Mouse (Mus musculus): ENCODE measurements around the gene Lrp2.
"Not testable (repeated sequence)": the region's sequence is repeated elsewhere in the genome, so short reads cannot be mapped to it uniquely, and the experiment has no call there.

The Lrp2 gene

DNA sequence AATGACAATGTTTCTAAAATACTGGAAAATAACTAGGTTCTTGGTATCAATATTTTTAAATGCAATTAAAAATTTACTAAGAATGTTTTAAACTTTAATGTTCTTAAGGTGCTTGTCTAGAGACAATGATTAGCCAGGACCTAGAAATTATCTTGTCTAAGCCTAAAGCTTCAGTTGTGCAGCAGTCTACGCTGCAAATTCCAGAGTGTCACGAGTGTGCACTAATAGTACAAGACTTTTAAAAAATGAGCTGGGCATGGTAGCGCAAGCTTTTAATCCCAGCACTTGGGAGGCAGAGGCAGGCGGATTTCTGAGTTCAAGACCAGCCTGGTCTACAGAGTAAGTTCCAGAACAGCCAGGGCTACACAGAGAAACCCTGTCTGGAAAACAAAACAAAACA lies 3.8 kb downstream of the Lrp2 start:
- not testable (repeated sequence) for DNase-seq

DNA sequence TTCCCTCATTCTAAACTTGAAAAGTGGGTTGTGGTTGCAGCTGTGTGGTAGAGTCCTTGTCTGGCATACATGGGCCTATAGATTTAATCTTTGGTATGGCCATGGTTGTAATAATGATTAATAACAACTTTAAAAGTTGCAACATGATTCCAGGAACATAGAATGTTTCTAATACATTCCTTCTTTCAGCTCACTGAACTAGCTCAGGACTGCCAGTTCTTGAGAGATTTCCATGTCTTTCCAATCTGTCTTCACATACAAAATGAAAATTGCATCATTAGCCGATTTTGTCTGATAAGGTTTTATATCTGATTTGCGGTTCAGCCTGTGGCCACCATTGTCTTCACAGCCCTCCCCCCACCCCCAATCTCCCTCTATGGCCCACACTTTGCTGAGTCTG lies 5.8 kb downstream of the Lrp2 start:
- DNase-seq, result no peak

DNA sequence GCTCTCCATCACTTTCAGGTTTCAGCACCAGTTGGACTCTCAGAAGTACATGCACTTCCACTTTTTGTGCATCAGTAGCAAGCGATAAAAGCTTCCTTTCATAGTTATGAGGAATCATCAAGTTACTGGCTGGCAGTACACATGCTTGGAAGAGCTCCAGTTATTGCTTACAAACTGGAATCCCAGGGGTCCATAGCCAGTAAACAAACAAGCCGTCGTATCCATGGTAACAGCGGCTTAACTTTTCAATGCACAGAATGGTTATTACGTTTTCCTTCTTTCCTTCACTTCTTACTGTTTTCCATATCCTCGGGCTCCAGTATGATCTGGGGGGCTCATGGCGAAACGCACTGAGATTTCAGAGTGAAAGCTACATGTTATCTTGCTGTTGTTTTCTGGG lies 7.7 kb downstream of the Lrp2 start:
- DNase-seq, result no peak

DNA sequence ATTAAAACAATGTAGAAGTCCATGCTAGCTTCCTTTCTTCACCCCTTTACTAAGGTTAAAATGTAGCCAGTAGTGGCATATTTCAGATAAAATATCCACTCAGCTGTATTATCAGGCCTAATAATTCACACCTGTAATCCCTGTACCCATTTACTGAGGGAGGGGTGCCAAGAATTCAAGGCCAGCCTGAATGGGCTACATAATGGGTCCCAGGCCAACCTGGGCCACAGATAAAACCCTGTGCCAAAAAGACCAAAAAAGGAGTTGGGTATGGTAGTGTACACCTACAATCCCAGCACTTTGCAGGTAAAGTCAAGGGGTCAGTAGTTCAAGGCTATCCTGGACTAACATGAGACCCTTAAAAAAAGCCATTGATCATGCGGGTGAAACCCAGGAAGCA lies 9.3 kb downstream of the Lrp2 start:
- DNase-seq, result no peak

DNA sequence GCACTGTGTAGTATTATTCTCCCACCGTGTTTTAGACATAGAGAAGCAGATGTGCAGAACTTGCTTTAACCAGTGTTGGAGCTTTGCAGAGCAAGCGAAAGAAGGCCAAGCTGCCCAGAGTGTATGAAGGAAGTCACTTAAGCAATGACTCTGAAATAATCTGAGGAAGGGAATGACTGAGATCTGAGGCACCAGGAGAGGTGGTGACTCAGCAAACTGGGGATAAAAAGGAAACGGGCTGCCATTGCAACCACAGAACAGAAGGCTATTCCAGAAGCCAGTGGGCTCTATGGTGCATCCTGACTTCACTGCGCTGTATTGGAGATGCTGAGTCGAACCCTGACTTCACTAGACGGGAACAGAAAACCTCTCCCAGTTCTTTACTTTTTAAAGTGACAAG lies 10.9 kb downstream of the Lrp2 start:
- no peak for DNase-seq

DNA sequence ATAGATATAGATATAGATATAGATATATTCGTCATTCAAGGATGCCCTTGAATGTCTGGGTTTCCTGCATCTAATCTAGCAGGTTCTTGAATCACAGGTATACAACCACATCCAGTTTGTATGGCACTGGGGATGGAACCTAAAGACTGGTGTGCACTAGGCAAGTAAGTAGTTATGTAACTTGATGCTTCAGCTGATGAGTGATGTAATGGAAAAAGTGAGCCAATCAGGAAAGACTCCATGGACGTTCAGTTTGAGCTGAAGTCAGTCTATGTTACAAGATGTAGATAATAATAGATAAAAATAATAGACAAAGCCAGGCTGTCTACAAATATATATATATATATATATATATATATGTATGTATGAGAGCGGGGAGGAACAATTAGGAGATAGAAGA lies 11.6 kb downstream of the Lrp2 start:
- DNase-seq, result no peak

DNA sequence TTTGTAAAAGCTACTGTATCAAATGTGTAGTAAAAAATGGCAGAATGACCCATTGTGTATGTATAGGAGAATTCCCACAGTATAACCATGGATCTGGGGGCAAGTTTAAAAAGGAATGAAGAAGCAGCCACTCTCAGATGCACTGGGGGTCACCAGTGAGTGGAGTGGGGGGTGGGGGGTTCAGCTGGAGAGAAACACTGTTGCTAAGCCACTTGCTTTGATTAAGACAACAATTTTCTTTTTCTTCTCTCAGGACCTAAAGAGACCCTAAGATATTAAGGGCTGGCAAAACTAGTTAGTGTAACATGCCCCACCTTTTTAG lies 12.2 kb downstream of the Lrp2 start:
- DNase-seq, result no peak

DNA sequence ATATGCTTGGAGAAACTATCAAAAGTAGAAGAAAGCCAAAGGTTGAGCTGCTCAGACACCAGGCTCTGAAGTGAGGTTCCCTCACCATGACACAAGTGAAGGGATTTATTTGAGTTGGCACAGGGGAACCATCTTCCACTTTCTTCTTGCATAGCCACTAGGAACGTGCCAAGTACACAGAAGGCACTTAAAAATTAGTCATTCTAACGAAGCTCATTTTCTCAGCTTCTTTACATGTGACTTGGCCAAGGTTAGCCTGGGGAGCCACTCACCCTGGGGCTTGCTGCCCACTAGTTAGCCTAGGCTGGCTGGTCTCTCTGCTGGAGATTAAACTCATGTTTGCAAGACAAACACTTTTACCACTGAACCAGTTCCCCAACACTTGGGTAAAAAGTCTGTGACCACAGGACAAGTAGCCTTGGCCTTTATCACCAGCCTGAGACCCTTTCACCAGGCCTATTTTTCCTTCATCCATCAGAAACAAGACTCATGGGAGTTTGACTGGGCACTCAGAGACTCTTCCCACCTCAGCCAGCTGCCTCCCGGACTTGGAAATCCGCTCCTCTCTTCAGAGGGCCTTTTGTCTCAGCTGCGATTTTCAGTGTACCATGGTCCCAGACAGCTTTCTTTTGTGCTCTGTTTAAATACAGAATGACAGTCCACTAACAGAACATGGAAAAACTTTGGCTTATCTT lies 12.7 kb downstream of the Lrp2 start:
- DNase-seq, result no peak

- no peak for DNase-seq
These were observed 15.3 kb downstream of the Lrp2 start for GRCm38 (mm10) chr2:69570556-69570955.

GRCm38 (mm10) chr2:69566281-69566680 lies 19.6 kb downstream of the Lrp2 start:
- no peak for DNase-seq

DNA sequence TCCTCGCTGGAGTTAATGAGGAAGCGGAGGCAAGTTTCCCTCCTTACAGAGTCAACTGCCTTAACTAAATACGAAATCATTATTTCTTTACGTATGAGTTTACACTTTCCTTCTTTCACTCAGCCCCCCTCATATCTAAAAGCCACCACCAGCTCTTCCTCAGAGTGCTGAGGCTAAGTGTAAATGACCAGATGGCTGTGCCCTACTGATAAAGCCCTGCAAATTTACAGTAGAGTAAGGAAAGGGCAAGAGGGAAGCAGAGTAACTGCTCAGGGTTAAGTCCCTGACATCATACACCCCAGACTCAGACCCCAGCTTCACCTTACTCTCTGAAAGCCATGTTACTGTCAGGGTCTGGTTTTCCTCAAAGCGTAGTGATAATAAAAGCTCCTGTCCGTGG lies 22.4 kb downstream of the Lrp2 start:
- DNase-seq, result no peak

- DNase-seq, result no peak
These were observed 23.1 kb downstream of the Lrp2 start for GRCm38 (mm10) chr2:69562761-69563160.

- DNase-seq, result no peak
These were observed 25.6 kb downstream of the Lrp2 start for GRCm38 (mm10) chr2:69560221-69560620.

DNA sequence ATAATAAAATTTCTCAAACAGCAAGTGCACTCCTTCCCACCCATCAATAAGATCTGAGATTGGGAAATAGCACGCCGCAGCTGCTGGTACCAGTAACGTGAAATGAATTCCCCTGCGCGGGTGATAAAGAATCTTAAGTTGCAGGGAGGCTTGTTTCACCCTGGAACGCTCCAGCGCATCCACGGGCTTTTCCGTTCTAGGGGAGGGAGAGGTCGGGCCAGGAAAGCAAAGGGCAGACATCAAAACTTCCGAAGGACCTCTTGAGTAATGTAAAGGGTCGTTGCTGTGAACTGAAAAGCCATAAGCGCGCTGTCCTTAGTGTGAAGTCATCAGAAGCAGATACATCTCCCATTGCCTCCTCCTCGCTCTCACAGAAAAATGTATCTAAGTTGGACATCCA lies 26.5 kb downstream of the Lrp2 start:
- no peak for DNase-seq

GRCm38 (mm10) chr2:69556686-69557085 lies 29.2 kb downstream of the Lrp2 start:
- DNase-seq, result no peak

DNA sequence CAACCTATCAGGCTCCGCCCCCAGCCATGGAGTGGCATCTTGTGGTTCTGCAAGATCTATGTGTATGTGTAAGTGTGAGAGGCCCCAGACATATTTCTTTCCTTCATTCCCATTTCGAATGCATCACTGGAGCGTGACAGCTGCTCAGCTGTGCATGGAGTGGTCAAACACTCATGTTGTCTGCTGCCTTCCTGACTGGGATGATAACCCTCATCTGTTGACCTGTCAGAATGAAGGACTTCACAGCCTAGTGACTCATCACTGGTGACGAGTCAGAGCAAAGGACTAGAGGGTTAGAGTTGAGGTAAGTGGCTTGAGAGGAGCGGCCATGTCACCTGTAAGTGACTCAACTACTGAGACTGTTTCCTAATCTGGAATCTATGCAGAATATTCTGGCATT lies 34.2 kb downstream of the Lrp2 start:
- DNase-seq, result no peak

DNA sequence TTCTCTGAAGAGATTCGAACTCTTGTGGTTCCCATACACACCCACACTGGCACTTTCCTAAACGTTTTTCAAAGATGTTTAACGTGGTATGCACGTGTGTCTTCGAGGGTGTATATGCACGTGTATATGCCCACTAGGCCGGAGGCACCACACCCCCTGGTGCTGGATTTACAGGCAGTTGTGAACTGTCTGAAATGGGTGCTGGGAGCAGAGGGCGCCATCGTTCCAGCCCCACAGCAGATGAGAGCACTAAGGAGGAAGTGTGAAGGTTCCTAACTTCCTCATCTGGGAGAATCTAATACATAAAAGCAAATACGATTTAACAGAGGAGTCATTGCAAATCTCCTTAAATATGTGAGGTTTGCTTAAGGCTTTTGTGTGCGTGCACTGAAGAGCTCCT lies 39.0 kb downstream of the Lrp2 start:
- no peak for DNase-seq

GRCm38 (mm10) chr2:69536018-69536417 lies 49.8 kb downstream of the Lrp2 start:
- DNase-seq, result no peak

DNA sequence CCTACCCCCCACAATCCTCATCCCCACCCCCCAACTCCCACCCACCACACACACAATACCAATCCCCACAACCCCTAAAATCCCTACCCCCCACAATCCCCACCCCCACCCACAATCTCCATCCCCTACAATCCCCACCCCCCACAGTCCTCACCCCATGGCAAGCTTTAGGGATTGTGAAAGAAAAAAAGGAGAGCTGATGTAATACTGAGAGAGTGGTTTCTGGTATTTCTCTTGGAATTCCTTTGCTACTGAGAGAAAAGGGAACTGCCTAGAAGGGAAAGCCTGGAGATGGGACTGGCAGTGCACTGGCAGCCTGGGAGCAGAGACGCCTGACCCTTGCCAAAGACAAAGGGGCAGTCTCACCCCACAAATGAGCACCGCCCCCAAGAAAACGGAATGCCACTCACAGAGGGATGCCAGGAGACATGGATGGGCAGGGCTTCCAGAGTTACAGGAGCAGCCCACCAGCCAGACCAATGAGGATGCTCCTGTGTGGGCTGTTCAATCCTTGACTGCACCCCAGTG lies 54.3 kb downstream of the Lrp2 start:
- no peak for DNase-seq

DNA sequence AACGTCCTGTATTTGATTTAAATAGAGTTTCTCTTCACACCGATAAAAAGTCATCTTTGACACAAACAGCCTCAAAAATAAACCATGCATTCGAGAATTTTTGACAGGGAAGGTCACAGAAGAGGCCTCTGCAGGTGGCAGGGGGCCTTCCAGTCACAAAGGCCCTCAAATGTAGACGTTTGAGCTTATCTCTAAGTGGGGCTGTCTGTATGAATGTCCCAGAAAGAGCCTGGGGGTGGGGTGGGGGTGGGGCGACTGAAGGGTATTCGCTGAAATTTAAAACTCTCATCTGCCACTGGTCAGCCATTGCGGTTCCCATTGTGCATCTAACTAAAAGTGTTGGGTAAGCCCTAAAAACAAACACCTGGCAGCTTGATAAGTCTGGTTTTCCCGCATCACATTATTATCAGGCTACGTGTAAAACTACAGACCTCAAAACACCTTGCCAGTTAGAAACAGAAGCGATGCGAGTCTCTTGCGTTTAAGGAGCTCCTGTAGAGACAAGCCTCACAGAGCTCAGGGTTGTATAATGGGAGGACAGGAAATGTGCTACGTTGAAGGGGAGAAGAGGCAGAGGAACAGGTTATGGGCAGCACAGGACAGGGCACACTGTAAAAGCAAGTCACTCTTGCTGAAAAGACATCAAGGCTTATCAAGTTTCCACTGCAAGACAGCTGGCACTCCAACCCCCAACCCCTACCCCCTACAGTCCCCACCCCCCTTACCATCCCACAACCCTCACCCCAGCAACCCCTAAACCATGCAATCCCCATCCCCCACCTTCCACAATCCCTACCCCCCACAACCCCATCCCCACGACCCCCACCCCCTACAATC lies 55.0 kb downstream of the Lrp2 start:
- DNase-seq, result no peak

DNA sequence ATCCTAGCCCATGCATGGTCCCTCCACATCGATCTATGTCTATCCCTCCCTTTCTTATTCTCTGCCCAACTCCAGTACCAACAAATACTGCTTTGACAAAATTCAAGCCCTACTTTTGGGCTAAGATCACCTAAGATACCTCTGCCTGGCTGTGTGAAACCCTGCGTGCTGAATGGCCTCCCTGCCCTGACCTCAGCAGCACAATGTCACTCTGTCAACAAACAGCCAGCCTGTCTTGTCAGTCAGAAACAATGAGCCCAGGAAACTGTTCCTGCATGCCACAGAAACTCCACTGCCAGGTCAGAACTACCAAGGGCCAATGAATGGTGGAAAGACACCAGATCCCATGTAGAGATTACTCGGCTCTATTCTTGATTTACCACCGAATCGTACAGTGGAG lies 55.7 kb downstream of the Lrp2 start:
- DNase-seq, result no peak

DNA sequence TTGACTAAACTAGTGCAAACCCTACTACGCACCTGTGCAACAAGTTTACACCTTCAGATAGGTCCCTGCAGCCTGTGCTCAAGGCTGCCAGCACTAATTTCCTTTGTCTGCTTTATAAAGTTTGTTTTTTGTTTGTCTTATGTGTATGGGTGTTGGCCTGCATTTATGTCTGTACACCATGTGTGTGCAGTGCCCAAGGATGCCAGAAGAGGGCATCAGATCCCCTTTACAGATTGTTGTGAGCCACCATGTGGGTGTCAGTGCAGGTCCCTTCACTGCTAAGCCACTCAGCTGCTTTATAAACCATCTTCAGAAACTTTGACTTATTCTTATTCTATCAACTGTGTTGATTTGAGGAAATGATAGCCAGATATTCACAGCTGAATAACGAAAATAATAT lies 65.6 kb downstream of the Lrp2 start:
- no peak for DNase-seq

DNA sequence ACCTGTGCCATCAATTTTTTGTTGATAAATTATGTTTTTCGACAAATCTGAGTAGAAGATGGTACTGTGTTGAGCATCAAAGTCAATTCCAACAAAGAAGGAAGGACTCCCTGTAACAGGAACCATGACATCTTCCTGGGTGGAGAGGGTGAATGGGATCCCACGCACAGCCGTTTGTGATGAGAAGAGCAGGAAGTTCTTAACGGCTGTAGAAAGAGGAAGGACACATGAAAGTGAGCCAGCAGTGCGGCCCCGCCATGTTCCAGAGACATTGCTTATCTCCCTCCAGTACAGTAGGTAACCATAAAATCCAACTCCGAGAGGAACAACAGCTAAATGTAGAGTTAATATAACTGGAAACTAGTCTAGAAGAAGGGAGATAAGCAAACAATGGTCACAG lies 67.6 kb downstream of the Lrp2 start:
- DNase-seq, result no peak

GRCm38 (mm10) chr2:69511766-69512165 lies 74.1 kb downstream of the Lrp2 start:
- DNase-seq, result no peak

- no peak for DNase-seq
These were observed 85.5 kb downstream of the Lrp2 start for GRCm38 (mm10) chr2:69500357-69500756.
